Mouse (Mus musculus): ENCODE results near the gene Ncf4. TPM values are rescaled to one million over a fixed set of nuclear protein-coding genes. Genes with fewer than 3 reads are reported as not detected.

The Ncf4 gene
- polyA plus RNA-seq (2011; ENCODE audit: insufficient read depth, insufficient read length, low read depth, missing spikeins) = not detected in 2 replicates

DNA sequence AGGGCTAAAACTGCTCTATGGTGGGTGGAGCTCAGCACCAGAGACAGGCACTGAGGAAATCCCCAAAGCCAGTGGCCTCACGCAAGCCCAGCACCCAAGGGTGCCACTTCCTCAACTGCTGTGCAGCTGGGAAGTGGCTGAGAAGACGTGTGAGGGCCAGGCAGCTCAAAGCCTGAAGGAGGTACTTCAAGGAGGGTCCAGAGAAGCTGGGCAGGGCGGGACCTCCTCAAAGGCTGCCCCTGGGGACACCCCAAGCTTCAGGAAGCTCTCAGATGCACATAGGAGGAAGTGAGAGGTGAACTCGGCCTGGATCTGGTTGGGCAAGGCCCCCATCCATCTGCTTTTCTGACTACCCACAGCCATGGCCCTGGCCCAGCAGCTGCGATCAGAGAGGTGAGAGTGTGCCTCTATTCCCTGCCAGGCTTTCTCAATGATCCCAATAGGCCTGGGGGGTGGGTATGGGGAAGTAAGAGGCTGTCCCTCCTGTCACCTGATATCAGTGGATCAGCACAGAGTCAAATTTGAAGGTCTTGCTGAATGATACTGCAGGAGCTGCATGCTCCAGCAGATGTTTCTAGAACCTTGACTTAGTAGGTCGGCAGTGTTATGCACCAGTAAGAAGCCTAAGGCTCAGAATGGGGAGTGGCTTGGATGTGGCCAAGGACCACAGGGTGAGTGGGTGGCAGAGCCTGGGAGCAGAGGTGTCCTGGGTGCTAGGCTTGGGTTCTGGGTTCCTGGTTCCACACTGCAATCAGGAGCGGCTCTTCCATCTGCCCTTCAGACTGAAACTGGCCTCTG is at the start of gene Ncf4:
Gene Ncf4, plus strand, starts transcription at position 107 of the 798 bp plus-strand sequence.
- no peak within 1 kb of the TSS for H3K9ac ChIP-seq (ENCODE audit: low read depth, poor library complexity, severe bottlenecking)
- H3K4me3 ChIP-seq (ENCODE audit: low read depth, low read length) = no peak within 1 kb of the TSS
- no peaks in the 10 kb centered on the region for H3K36me3 ChIP-seq (ENCODE audit: control insufficient read depth, insufficient read depth, low read length, poor library complexity, severe bottlenecking)
- H3K9me3 ChIP-seq (replicated peaks; ENCODE audit: control insufficient read depth, insufficient read depth, low read length, poor library complexity, severe bottlenecking) = no peaks in the 10 kb centered on the region
- TF ChIP-seq CTCF (IDR thresholded peaks at IDR 0.05; ENCODE audit: low read depth, low read length) (no peak), POLR2A (IDR thresholded peaks at IDR 0.05; ENCODE audit: insufficient read depth, low read length) (no peak), EP300 (IDR thresholded peaks at IDR 0.05; ENCODE audit: insufficient read depth, low read depth, low read length) (no peak)
- no peak within 1 kb of the TSS for H3K27ac ChIP-seq (ENCODE audit: insufficient read depth, low read length)
- no peaks in the 10 kb centered on the region for H3K27me3 ChIP-seq (ENCODE audit: control insufficient read depth, insufficient read depth, low read length, poor library complexity, severe bottlenecking)
- no peaks in the 10 kb centered on the region for H3K4me1 ChIP-seq (ENCODE audit: control insufficient read depth, insufficient read depth, low read length)

DNA sequence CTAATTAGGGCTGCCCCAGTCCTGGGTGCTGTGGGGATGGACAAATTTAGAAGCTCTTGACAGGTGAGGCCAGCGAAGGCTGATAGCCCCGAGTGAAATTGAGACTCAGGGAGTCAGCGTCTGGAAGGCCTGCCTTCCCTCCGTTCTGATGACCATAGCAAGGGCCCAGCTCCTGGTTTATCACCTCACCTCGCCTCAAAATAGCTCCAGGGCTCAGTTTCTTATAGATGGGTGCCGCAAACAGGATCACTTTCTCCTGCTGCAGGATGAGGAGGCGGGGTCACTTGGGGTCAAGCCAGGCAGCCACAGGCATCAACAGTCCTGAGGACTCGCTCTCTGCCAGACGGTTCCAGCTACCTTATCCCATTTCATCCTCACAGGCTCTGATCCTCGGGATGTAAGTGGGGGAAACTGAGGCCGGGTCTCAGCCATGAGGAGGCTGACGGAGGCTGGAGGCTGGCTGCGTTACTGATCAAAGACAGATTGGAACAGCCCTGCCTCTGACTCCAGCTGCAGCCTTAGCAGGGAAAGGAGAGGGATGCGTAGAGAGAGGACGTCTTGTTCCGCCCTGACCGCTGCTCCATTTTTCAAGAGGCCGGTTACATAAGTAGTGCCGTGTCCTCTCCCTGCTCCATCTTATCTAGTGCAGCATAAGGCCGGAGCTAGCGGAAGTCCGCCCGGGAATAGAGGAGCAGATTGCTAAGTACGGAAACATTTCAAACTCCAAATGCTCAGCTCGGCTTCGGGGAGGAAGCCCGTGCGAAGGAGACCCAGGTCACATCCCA is 49.3 kb upstream of the Ncf4 start:
- H3K9ac ChIP-seq (ENCODE audit: low read depth, poor library complexity, severe bottlenecking) = no peak overlapping the region
- TF ChIP-seq CTCF (IDR thresholded peaks at IDR 0.05; ENCODE audit: low read depth, low read length) = no peak
- no peak for TF ChIP-seq POLR2A (IDR thresholded peaks at IDR 0.05; ENCODE audit: insufficient read depth, low read length)
- no peak for TF ChIP-seq EP300 (IDR thresholded peaks at IDR 0.05; ENCODE audit: insufficient read depth, low read depth, low read length)
- H3K27ac ChIP-seq (ENCODE audit: insufficient read depth, low read length) = no peak overlapping the region
- H3K9me3 ChIP-seq (replicated peaks; ENCODE audit: control insufficient read depth, insufficient read depth, low read length, poor library complexity, severe bottlenecking) = no peaks in the 10 kb centered on the region
- H3K27me3 ChIP-seq (ENCODE audit: control insufficient read depth, insufficient read depth, low read length, poor library complexity, severe bottlenecking) = no peaks in the 10 kb centered on the region
- no peak overlapping the region for H3K4me3 ChIP-seq (ENCODE audit: low read depth, low read length)
- no peaks in the 10 kb centered on the region for H3K36me3 ChIP-seq (ENCODE audit: control insufficient read depth, insufficient read depth, low read length, poor library complexity, severe bottlenecking)
- no peaks in the 10 kb centered on the region for H3K4me1 ChIP-seq (ENCODE audit: control insufficient read depth, insufficient read depth, low read length)

DNA sequence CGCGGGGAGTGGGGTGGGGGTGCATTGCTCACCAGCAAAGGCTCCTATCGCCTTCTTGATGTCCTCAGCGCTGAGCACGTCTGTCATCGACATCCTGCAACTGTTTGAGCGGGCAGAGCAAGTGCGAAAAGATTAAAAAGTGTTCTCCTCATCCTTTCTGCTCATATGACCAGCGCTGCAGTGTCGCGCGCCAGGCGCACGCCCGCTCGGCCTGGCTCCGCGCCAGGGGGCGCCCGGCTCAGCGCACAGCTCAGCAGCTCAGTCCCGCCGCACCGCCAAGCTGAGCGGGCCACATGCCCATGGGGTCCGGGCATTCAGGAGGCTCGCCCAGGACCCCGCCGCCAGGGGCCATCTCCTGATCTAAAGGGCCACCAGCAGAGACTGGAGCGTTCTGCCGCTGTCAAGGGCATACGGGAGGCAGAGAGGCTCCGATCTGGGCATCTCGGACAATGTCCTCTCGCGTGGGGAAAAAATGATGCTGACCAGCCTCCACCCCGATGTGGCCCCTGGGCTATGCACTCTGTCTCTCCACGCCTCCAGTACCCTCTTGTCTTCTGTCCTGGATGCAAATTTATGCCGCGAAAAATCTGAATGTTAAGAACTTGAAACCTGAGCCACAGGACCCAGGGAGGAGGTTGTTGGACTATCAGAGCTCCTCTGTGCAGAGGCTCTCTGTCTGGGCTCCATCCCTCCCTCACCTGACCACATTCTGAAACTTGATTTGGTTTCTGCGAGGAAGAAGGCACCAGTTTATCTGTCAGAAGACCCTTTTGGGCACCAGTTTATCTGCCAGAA is 40.4 kb upstream of the Ncf4 start:
- TF ChIP-seq POLR2A (IDR thresholded peaks at IDR 0.05; ENCODE audit: insufficient read depth, low read length) (no peak), EP300 (IDR thresholded peaks at IDR 0.05; ENCODE audit: insufficient read depth, low read depth, low read length) (no peak), CTCF (IDR thresholded peaks at IDR 0.05; ENCODE audit: low read depth, low read length) (peak; percentile 25)
- Histone ChIP-seq H3K4me1 (ENCODE audit: control insufficient read depth, insufficient read depth, low read length) (no peaks in the 10 kb centered on the region), H3K4me3 (ENCODE audit: low read depth, low read length) (peak overlapping the region; percentile 42), H3K27ac (ENCODE audit: insufficient read depth, low read length) (no peak overlapping the region), H3K27me3 (ENCODE audit: control insufficient read depth, insufficient read depth, low read length, poor library complexity, severe bottlenecking) (no peaks in the 10 kb centered on the region), H3K36me3 (ENCODE audit: control insufficient read depth, insufficient read depth, low read length, poor library complexity, severe bottlenecking) (no peaks in the 10 kb centered on the region), H3K9me3 (replicated peaks; ENCODE audit: control insufficient read depth, insufficient read depth, low read length, poor library complexity, severe bottlenecking) (no peaks in the 10 kb centered on the region), H3K9ac (ENCODE audit: low read depth, poor library complexity, severe bottlenecking) (no peak overlapping the region)

DNA sequence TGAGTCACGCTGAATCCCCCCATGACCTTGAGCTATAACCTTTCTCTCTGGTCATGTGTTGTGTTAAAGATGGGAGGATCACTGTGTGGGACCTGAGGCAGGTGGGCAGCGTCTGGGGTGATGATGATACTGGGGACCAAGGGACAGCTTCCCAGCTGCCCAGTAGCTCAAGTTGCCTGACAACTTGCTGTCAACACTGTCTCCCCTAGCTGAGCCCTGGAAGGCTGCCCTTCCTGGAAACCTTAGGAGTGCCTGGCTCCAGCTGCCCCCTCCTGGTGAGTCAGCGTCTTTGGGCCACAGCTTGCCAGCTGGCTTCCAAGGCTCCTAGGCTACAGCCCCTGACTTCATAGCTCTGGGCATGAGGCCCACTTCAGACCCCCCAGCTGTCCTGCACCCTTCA is 39.4 kb upstream of the Ncf4 start:
- H3K9me3 ChIP-seq (replicated peaks; ENCODE audit: control insufficient read depth, insufficient read depth, low read length, poor library complexity, severe bottlenecking) = no peaks in the 10 kb centered on the region
- TF ChIP-seq POLR2A (IDR thresholded peaks at IDR 0.05; ENCODE audit: insufficient read depth, low read length) (no peak), EP300 (IDR thresholded peaks at IDR 0.05; ENCODE audit: insufficient read depth, low read depth, low read length) (no peak), CTCF (IDR thresholded peaks at IDR 0.05; ENCODE audit: low read depth, low read length) (no peak)
- no peaks in the 10 kb centered on the region for H3K4me1 ChIP-seq (ENCODE audit: control insufficient read depth, insufficient read depth, low read length)
- no peaks in the 10 kb centered on the region for H3K27me3 ChIP-seq (ENCODE audit: control insufficient read depth, insufficient read depth, low read length, poor library complexity, severe bottlenecking)
- no peak overlapping the region for H3K27ac ChIP-seq (ENCODE audit: insufficient read depth, low read length)
- no peak overlapping the region for H3K4me3 ChIP-seq (ENCODE audit: low read depth, low read length)
- no peak overlapping the region for H3K9ac ChIP-seq (ENCODE audit: low read depth, poor library complexity, severe bottlenecking)
- no peaks in the 10 kb centered on the region for H3K36me3 ChIP-seq (ENCODE audit: control insufficient read depth, insufficient read depth, low read length, poor library complexity, severe bottlenecking)

DNA sequence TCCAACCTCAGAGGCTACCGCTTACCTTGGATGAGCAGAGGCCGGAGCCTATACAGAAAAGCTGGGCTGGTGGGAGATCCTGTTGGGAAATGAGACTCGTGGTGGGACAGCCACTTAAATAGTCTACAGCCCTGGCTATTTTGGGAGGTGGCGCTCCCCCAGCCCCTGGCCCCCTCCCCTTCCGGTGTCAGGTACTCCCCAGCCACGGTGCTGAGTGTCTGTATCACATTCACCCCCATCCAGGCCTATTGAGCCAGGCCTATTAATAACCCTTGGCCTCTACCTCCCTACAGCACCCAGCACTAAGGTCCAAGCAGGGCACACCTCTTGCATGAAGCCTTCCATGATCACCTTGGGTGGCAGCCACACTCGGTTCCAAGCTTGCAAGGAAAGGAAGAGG is 38.3 kb upstream of the Ncf4 start, which contains the start of gene Pvalb:
Gene Pvalb, minus strand, starts transcription at position 89 of the 400 bp plus-strand sequence.
- no peaks in the 10 kb centered on the region for H3K27me3 ChIP-seq (ENCODE audit: control insufficient read depth, insufficient read depth, low read length, poor library complexity, severe bottlenecking)
- H3K4me1 ChIP-seq (ENCODE audit: control insufficient read depth, insufficient read depth, low read length) = no peaks in the 10 kb centered on the region
- no peak within 1 kb of the TSS for H3K4me3 ChIP-seq (ENCODE audit: low read depth, low read length)
- no peaks in the 10 kb centered on the region for H3K36me3 ChIP-seq (ENCODE audit: control insufficient read depth, insufficient read depth, low read length, poor library complexity, severe bottlenecking)
- no peak within 1 kb of the TSS for H3K27ac ChIP-seq (ENCODE audit: insufficient read depth, low read length)
- H3K9me3 ChIP-seq (replicated peaks; ENCODE audit: control insufficient read depth, insufficient read depth, low read length, poor library complexity, severe bottlenecking) = no peaks in the 10 kb centered on the region
- TF ChIP-seq EP300 (IDR thresholded peaks at IDR 0.05; ENCODE audit: insufficient read depth, low read depth, low read length) (no peak), POLR2A (IDR thresholded peaks at IDR 0.05; ENCODE audit: insufficient read depth, low read length) (no peak), CTCF (IDR thresholded peaks at IDR 0.05; ENCODE audit: low read depth, low read length) (no peak)
- no peak within 1 kb of the TSS for H3K9ac ChIP-seq (ENCODE audit: low read depth, poor library complexity, severe bottlenecking)
